Mouse (Mus musculus) layer of hippocampus, postnatal 10 days (tissue): ENCODE results near the gene Svep1. TPM values are rescaled to one million over a fixed set of nuclear protein-coding genes. Genes with fewer than 3 reads are reported as not detected.

Source experiments
- DNase-seq, 2 experiments: peaks; one replicate each; pipeline ENCODE4 v3.0.0; 2021; ENCODE audit warnings: low spot score in 2 of 2
- total RNA-seq, 2 experiments: library from RNA; stranded (reverse); gene quantifications; 2 replicates each; pipeline ENCODE4 v1.2.3; 2021

Svep1 gene
- total RNA-seq, 2 experiments from 2014 or later = 1.7 TPM

DNA sequence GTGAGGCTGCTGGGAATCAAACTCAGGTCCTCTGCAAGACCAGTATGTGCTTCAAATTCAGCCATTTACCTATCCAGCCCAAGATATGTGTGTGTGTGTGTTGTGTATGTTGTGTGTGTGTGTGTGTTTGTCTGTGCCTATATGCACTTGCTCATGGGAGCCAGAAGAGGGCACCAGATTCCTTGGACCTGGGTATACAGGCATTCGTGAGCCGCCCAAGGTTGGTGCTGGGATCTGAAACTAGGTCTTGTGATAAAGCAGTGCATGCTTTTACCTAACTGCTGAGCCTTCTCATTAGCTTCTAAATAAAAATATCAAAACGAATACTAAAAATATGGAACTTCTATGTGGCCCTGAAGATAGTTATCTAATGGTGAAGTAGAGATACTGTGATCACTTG is 121.3 kb downstream of the Svep1 start:
- DNase-seq = no peak

DNA sequence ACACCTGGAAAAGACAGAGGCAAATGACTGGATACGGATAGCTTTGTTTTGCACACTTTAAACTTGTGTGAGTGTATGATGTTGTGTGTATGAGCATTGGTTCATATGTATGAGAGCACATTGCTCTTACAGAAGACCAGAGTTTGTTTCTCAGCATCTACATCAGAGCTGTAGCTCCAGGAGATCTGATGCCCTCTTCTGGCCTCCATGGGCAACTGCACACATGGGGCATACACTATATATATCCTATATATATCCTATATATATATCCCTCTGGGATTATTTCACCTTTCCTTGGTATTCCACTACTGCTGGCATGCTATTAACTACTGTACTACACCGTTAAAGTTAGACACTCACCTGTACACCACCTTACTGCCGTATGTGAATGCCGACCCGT is 122.5 kb downstream of the Svep1 start:
- DNase-seq = no peak

DNA sequence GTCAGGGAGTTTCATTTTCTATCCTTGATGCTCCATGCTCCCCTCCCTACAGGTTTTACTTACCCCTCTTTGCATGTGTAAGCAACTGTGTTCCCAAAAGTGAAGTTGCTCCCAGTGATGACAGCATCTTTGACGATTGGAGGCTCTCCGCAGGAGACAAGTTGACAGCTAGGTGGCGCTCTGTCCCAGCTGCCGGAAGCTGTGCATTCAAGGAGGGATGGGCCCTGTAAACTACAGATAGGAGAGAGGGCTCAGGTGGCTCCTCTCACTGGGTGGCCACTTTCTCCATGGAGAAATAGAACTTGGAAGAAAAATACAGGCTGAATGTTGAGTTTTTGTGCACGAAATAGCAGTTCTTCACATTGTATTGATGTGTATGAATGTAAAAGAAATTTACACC is 124.1 kb downstream of the Svep1 start:
- DNase-seq = peak; percentile 80 to 81

DNA sequence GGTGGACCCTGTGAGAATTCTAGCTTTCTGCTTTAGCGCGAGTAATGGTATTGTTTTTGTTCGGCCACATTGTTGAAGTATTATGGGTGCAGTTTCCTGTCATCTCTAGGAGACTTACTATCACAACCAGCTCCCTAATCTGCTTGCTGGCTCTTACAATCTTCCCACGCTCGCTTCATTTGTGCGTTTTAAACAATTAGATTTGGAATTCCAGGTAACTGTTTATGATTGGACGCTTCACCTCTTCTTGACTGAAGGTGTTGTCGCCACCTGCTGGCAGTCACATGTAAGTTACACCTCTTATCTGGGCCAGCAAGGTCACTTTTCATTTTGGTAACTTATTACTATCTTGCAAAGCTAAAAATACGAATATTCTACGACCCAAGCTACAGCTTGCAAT is 127.0 kb downstream of the Svep1 start:
- peak; percentile 55 to 59 for DNase-seq

DNA sequence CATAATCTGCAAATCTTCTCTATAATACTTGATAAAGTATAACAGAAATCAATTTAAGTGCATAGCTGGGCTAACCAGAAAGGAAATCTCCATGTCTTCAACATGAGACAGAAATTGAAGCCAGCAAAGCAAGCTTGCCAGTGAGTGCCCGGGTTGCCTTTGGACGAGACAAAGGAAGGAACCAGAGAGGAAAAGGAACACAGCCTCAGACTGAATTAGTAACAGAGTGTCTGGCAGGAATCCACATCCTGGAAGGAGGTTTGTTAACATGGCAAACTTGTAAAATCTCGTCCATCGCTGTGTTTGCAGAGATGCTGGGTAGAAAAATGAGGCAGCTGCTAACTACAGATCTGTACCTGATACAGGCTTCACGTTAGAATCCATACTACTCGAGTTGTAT is 128.7 kb downstream of the Svep1 start:
- peak; percentile 6 to 32 for DNase-seq

DNA sequence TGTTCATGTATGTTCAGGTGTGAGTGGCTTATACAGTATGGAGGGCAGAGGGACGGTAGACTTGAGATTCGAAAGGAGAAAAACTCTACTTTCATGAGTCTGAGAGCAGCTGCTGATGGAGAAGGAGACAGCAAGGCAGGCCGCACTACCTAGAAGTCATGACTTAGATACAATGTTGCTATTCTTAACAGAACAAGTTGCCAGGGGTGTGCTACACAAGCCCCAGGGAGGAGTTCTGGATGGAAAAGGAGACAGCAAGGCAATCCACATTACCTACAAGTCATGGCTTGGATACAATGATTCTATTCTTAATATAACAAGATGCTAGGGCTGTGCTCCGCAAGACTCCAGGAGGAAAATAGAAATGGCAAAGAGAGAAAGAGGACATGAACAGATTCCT is 129.1 kb downstream of the Svep1 start:
- DNase-seq = no peak

DNA sequence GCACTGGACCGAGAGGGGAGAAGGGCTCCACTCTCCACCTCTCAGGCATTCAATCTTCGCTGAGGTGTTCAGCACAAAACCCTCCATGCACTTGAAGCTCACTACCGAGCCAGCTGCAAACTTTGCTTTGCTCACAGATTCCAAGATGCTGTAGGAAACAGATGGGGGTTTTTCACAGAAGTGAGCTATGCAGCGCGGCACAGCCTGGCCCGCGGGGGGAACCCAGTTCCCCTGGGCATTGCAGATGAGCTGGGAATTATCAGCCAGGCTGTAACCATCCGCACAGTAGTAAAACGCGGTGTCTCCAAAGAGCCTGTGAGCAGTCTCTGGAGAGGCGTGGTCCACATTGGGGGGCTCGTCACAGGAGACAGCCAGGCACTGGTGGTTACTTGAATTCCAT is 133.8 kb downstream of the Svep1 start:
- no peak for DNase-seq

DNA sequence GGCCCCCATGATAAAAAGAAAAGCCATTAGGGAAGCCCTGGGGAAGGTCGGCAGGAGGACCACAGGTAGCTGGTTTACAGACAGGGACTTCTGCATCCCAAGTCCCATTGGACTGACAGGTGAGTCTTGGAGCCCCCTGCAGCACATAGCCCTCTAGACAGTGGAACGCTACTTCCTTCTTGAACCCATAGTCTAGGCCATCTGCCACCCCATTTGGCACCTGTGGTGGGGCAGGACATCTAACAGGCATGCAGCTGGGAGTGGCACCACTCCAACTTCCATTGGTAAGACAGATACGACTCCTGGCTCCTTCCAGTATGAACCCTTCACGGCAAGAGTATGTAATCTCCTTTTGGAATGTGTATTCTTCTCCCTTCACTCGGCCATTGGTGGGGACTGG is 137.8 kb downstream of the Svep1 start:
- DNase-seq = no peak

DNA sequence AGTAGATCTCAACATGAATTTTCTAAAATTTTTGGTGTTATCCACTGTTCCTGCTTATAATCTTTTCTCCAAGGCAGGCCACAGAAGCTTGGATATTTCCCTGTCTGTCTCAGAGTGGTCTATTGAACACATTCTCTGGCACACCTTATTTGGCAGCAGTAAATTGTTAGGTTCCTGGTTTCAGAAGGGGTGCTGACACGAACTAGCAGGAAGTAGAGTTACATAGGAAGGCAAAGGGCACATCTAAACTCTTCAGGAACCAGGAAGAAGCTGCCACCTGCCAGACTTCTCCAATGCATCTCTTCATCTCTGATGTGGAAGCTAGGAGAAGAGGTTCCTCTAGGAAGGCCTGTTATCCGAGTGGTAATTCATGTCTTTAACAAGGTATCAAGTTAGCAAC is 141.9 kb downstream of the Svep1 start:
- no peak for DNase-seq

DNA sequence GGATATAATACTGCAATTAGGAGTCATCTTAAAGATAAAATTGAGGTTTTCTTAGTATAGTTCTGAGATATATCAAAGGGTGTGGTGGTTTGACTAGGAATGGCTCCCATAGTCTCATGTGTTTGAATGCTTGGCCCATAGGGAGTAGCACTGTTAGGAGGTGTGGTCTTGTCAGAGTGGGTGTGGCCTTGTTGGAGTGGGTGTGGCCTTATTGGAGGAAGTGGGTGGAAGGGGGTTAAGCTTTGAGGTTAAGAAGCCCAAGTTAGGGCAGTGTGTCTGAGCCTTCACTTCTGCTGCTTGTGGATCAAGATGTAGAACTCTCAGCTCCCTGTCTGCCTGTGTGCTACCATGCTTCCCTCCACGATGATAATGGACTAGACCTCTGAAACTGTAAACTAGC is 143.7 kb downstream of the Svep1 start:
- no peak for DNase-seq

DNA sequence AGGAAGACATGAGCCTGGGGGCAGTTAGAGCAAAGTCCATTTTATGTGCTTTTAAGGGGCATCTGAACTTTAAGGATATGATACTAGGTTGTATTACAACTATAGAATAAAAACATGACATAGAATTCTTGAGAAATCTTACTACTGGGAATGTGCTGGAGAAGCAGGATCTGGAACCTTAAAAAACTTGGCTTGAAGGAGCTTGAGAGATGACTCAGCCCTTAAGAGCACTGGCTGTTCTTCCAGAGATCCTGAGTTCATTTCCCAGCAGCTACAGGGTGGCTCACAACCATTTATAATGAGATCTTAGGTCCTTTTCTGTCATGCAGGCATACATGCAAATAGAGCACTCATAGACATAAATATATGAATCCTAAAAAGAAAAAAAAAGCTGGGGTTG is 151.0 kb downstream of the Svep1 start:
- DNase-seq = no peak

DNA sequence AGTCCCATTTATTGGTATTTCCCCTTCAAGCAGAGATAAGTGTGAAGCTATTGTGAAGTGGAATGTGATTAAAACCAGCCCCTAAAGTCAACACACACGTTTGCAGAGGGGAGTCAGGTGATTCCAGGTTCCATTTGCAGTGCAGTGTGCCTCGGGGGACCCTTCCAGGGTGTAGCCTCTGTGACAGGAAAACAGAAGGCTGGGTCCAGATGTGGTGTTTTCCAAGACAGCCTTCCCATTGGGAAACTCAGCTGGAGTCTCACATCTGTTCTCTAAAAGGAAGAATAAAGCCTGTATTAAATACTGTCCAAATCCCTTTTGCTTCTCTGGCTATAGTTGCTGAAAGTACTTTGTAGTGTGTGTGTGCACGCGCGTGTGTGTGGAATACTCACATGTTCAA is 152.2 kb downstream of the Svep1 start:
- no peak for DNase-seq

DNA sequence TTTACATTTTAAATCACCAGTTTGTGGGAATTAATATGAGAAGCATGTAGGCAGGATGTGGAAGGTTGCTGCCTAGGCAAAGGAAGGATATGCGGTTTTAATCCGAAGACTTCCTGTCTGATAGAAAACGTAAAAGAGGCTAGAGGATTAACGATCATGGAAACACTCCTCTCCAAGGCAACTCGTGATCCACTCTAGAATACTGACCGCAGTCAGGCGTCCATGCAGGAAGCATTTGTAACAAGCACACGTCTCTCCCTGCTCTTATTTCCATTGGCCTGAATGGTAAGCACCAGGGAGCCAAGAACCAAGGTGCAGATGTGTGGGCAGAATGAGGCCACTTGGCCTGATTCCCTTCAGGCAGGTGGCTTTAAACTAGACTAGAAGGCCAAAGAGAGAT is 155.9 kb downstream of the Svep1 start:
- peak in 1 of 2 experiments; percentile 5 for DNase-seq

DNA sequence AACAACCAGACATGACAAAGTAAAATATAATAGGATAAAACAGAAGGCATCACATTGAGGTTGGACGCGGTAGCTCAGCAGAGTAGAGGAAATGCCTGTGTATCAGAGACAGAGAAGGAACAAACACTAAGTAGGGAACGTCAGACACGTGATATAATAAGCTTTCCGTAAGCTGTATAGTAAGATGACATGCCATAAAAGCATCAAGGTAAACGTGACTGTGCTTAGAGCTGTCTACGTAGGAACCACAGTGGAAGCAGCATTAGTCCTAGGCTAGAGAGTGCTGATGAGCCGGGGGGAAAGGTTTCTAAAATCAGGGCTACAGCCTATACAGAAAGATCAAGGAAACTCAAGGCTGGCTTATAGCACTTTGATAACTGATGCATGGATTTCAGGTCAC is 156.4 kb downstream of the Svep1 start:
- no peak for DNase-seq

DNA sequence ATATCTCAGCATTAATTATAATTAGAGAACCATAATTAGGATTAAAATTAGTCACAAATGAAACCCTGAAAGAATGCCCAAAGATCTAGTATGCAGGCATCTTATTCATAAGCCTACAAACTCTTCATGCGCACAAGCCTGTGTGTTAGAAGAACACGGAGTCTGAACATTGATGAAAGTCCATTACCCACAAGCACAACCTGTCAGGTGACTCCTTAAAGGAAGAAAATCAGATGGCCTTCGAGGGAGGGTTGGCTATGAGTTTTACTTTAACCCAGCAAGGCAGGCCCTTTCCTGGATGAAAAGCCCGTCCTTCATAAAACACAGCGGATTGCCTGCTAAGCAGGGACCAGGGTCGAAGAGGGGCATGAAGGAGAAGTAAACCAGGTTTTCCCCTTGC is 161.8 kb downstream of the Svep1 start:
- no peak for DNase-seq

DNA sequence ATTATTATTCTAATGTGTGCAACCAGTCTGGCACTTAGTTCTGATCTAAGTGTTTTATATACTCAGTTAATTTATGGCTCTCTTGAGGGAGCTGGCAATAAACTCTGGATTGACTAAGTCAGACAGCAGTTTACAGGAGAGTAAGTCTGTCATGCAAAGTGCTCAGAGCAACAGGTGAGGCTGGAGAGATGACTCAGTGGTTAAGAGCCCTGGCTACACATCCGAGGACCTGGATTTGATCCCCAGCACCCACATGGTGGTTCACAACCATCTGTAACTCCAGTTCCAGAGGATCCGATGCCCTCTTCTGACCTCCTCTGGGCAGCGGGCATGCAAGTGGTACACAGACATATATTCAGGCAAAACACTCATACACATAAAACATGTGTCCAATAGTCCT is 162.3 kb downstream of the Svep1 start:
- no peak for DNase-seq

DNA sequence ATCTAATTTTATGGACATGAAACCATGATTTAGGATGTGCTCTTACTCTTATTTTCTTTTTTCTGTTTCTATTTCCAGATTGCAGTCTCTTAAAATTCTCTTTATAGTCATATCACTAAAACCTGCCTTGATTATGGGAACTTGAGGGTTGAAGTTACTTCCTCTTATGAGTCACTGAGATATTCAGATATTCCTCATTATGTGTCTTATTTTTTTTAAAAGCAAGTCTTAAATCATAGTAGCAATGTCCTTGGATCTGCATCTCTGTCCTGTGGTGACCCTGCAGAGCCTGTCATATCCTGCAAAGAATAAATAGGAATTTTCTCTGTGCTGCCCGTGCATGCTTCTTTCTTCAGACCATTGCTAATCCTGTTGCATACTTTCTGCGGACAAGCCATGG is 166.6 kb downstream of the Svep1 start:
- no peak for DNase-seq

DNA sequence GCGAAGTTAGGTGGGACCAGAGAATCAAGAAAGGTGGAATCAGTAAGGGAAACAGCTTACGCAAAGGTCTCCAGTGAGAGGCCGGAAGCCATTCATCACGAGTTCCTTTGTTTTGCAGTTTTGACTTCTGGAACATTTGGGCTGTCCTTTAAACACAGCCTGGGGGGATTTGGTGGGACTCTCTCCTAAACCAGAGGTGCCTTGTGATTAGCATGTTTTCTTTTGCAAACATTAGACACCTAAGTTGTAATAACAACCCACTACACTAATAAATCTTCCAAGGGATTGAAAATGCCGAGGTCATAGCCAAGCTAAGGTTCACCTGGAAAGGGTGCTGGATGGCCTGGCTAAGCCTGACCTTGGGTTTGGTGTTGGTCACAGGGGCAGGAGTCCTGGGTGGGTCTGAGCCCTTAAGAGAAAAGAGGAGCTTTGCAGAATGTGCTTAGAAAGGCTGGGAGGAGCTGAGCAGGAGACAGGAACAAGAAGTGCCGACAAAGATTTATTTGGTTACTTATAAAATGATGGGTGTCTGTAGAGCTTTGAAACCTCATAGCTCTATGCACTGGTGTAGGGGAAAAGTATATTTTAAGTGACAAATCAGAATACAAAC is 169.5 kb downstream of the Svep1 start:
- no peak for DNase-seq

DNA sequence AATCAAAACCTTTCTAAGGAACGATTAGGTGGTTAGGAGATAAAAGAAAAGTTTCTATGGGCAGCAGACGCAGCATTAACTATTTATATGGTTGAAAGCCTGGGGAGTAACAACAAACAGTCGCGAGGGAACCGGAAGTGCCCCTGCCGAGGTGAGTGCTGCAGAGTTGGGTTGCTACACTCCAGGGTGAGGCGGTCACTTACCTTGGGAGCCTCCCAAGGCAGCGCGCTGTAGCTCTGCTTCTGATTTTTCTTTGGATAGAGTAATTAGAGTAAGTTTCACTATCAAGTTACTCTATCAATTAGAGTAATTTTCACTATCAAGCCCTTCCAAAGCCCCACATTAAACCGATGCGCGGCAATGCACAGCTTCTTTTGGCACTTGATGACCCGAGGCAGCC is 172.0 kb downstream of the Svep1 start:
- no peak for DNase-seq

DNA sequence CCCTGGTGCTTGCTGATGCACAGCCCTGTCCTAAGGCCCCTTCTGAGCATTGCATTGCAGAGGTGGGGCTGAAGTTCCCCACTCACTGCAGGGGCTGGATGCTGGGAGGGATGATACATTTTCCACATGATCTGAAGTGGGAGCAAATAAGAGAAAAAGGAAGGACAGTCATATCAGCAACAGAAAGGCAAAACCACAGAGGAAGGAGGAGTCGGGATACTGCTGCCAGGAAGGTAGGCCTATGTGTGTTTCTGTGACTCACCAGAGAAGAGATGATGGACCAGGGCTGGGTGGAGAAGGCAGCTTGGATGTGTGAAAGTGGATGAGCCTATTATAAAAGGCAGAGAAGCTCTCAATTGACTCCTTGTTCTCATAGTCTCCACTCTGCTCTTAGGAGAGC is 173.9 kb downstream of the Svep1 start:
- DNase-seq = no peak

DNA sequence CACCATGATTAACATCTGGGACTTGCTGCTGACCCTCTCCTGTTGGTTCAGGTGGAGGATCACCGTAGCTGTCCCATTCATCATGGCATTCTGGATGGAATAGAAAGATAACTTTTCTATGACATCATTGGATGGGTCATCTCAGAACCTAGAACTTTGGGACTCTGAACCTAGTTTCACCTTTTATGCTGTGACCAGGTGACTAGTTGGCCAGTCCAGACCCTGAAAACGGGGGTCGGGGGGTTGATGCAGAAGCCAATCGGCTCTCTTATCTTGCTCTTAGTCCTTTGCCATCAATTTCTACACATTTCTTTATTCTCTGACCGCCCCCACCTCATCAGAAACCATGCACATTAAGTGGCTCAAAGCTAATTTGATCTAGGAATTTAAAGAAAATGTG is 197.6 kb downstream of the Svep1 start, which contains the start of gene Txndc8:
Gene Txndc8 (minus strand): TSS at position 101 of the 400 bp plus-strand sequence.
- no peak for DNase-seq

DNA sequence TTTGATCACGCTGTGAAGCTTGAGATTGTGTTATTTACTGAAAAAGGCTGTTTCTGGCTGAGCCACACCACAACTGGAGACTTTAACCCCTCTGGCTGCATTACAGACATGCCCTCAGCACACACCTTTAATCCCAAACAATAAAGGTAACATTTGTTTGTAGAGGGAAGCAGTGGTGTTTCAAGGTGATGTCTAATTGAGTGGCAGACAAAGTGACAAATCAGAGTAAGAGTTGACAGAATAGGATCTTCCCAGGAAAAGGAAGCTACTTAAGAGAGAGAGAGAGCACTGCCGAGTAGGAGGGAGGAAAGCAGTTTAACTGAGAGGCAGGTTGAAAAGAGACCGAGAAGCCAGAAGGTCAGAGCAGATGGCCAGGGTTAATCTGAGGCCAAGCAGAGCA is 203.2 kb downstream of the Svep1 start:
- no peak for DNase-seq
